Mouse (Mus musculus): Measurements from ENCODE around the gene Atp6v0a4. TPM values are rescaled to one million over a fixed set of nuclear protein-coding genes. Genes with fewer than 3 reads are reported as not detected.

Gene Atp6v0a4
- polyA plus RNA-seq, 1 experiment from 2014 or later = 0.22 TPM

DNA sequence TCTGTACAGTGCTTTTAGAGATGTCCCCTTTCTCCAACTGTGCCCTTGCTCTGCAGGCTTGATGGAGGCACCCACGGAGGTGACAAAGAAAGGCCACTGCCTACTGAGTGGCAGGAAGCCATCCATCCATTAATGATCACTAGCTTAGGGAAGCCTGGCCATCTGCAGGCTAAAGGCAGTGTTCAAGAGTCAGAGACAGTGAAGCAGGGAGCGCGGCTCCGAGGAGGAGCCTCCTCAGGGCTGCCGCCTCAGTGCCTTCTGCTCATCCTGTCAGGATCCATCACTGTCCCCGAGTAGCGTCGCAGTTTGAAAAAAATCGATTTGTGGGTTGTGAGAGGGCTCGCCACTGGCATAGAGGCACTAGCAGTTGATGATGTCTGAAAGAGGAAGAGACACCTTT is 24.2 kb upstream of the Atp6v0a4 start:
- Histone ChIP-seq H3K9ac (no peak overlapping the region), H3K36me3 (replicated peaks) (no peaks in the 10 kb centered on the region), H3K4me1 (replicated peaks) (peaks cover 6% of the 10 kb centered on the region; the same call in 1 of the 2 replicates), H3K4me3 (replicated peaks) (no peak overlapping the region), H3K27ac (replicated peaks) (no peak overlapping the region), H3K9me3 (replicated peaks) (no peaks in the 10 kb centered on the region), H3K27me3 (no peaks in the 10 kb centered on the region), H3K4me2 (no peak overlapping the region)
- no peak for ATAC-seq (ENCODE audit: insufficient read depth)
- 78% methylated on average over 10 of the region's 10 CpGs for WGBS (ENCODE audit: insufficient replicate concordance)

DNA sequence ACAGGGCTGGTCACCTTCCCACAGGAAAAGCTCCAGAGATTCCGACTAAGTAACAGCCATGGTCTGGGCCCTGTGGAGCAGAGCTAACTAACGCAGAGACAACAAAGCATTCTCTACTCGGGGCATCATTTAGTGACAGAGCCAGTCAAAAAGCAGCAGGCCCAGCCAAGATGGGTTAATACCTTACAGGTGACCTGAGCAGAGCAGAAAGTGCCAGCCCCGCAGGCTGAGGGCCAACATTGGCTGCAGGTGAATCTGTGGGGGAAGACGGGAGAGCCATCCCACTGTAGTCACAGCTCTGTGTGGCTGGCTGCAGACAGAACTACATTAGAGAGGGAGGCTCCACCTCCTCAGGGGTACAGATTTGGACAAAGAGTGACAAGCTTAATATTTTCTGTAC is 22.9 kb upstream of the Atp6v0a4 start:
- H3K4me1 ChIP-seq (replicated peaks) = peaks cover 4% of the 10 kb centered on the region; the same call in 1 of the 2 replicates
- no peaks in the 10 kb centered on the region for H3K27me3 ChIP-seq
- no peaks in the 10 kb centered on the region for H3K9me3 ChIP-seq (replicated peaks)
- no peak overlapping the region for H3K27ac ChIP-seq (replicated peaks)
- no peak overlapping the region for H3K9ac ChIP-seq
- no peak overlapping the region for H3K4me2 ChIP-seq
- ATAC-seq (ENCODE audit: insufficient read depth) = no peak
- H3K36me3 ChIP-seq (replicated peaks) = no peaks in the 10 kb centered on the region
- WGBS (ENCODE audit: insufficient replicate concordance) = 71% methylated on average over 5 of the region's 5 CpGs
- H3K4me3 ChIP-seq (replicated peaks) = no peak overlapping the region

DNA sequence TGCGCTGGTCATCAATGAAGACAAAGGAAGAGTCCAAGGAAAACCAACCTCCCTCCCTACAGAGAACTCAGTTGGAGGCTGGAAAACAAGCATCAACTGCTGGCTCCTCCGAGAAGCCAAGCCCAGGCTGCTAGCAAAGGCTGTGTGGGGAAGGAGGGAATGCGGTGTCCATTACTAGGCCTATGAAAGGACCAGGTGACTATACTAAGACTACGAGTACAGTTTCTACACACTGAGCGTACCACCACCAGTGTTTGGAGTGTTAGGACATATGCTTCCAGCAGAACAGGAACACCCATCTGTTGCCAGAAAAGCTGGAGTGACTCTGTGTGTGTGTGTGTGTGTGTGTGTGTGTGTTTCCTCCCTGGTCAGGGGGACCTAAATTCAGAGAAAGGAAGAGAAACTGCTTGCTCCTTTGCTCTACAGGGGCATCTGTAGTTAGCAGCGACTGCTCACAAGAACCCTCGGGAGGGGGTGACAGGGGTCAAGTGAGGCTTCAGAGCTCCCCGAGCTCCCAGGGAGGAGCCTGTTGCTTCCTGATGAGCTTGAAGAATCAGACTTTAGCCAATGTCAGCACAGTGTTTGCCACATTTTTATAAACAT is 21.2 kb upstream of the Atp6v0a4 start:
- H3K36me3 ChIP-seq (replicated peaks) = no peaks in the 10 kb centered on the region
- no peaks in the 10 kb centered on the region for H3K4me1 ChIP-seq (replicated peaks)
- no peak for ATAC-seq (ENCODE audit: insufficient read depth)
- no peak overlapping the region for H3K9ac ChIP-seq
- no peaks in the 10 kb centered on the region for H3K27me3 ChIP-seq
- no peak overlapping the region for H3K27ac ChIP-seq (replicated peaks)
- H3K4me3 ChIP-seq (replicated peaks) = no peak overlapping the region
- H3K9me3 ChIP-seq (replicated peaks) = no peaks in the 10 kb centered on the region
- no peak overlapping the region for H3K4me2 ChIP-seq
- 66% methylated on average over 8 of the region's 8 CpGs for WGBS (ENCODE audit: insufficient replicate concordance)

DNA sequence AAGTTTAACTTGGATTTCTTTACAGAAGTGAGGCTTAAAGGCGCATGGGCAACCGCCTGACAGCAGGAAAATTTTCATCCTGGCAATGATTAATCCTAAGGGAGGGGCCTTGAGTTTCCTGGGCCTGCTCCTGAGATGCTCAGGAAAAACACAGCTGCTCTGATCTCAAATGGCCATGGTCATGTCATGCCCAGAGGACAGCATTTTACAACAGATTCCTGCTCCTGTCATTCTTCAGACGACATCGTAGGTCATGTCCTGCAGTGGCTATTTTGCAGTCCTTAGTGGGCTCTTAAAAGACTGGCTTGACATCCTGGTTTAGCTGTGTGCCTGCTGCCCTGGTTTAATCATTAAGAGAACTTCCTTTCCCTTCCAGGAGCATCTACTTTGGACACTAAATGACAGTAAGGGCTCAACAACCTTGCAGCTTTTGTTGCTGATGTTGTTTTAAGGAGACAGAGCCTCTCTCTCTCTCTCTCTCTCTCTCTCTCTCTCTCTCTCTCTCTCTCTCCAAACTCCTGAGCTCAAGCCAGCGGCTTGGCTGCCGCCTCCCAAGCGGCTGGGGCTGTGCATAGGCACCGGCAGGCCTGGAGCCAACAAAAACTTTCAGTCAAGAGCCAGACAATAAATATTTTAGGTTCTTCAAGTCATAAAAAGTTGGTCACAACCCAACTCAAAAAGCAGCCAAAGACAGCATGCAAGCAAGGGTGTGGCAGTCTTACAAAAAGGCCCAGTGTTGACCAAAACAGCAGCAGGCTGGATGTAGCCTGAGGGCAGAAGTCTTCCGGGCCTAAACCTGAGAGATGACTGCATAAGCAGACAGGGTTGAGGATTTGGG is 20.0 kb upstream of the Atp6v0a4 start:
- Histone ChIP-seq H3K9me3 (replicated peaks) (no peaks in the 10 kb centered on the region), H3K27me3 (no peaks in the 10 kb centered on the region), H3K4me1 (replicated peaks) (no peaks in the 10 kb centered on the region), H3K9ac (no peak overlapping the region), H3K4me3 (replicated peaks) (no peak overlapping the region), H3K4me2 (no peak overlapping the region), H3K36me3 (replicated peaks) (no peaks in the 10 kb centered on the region), H3K27ac (replicated peaks) (0 out of 2 replicates have a peak overlapping the region, but pooled peaks have one; percentile 9)
- no peak for ATAC-seq (ENCODE audit: insufficient read depth)
- WGBS (ENCODE audit: insufficient replicate concordance) = 53% methylated on average over 9 of the region's 9 CpGs

DNA sequence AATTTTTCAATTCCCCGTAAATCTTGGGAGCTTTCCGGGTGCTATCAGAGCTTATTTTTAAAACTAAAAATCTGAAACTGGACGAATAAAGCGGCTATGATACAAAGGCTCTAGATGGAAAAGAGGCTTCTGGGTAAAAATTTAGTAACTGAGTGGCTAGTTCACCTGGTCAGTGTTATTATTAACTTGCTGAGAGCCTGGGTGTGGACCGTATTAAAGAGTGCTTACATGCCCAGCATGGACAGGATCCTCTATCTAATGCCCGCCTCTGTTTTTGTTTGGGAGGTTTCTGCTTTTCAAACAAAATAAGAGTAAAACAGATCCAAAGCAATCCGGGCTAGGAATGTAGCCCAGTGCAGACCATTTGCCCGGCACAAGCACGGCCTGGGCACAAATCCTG is 16.0 kb upstream of the Atp6v0a4 start:
- H3K4me3 ChIP-seq (replicated peaks) = no peak overlapping the region
- H3K9ac ChIP-seq = no peak overlapping the region
- no peaks in the 10 kb centered on the region for H3K4me1 ChIP-seq (replicated peaks)
- no peak overlapping the region for H3K4me2 ChIP-seq
- 73% methylated on average over 9 of the region's 9 CpGs for WGBS (ENCODE audit: insufficient replicate concordance)
- H3K27ac ChIP-seq (replicated peaks) = no peak overlapping the region
- H3K36me3 ChIP-seq (replicated peaks) = no peaks in the 10 kb centered on the region
- H3K27me3 ChIP-seq = no peaks in the 10 kb centered on the region
- no peaks in the 10 kb centered on the region for H3K9me3 ChIP-seq (replicated peaks)
- no peak for ATAC-seq (ENCODE audit: insufficient read depth)

DNA sequence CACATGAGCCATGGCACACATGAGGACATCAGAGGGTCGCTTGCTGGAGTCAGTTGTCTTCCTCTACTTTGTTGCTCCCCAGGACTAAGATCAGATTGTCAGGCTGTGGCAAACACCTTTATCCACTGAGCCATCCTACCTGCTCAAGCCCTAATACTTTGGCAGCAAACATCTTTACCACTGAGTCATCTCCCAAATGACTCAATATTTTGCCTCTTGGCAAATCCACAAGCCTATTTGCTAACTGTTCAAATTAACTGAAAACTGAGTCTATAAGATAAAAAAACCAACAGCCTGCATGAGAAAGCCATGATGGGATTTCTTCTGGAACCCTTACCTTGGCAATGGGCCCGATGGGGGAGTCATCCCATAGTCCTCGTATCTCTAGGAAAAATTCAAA is 14.7 kb upstream of the Atp6v0a4 start:
- ATAC-seq (ENCODE audit: insufficient read depth) = no peak
- Histone ChIP-seq H3K27me3 (no peaks in the 10 kb centered on the region), H3K9ac (no peak overlapping the region), H3K9me3 (replicated peaks) (no peaks in the 10 kb centered on the region), H3K4me1 (replicated peaks) (no peaks in the 10 kb centered on the region), H3K4me3 (replicated peaks) (no peak overlapping the region), H3K4me2 (no peak overlapping the region), H3K36me3 (replicated peaks) (no peaks in the 10 kb centered on the region), H3K27ac (replicated peaks) (no peak overlapping the region)
- 63% methylated on average over 3 of the region's 3 CpGs for WGBS (ENCODE audit: insufficient replicate concordance)

DNA sequence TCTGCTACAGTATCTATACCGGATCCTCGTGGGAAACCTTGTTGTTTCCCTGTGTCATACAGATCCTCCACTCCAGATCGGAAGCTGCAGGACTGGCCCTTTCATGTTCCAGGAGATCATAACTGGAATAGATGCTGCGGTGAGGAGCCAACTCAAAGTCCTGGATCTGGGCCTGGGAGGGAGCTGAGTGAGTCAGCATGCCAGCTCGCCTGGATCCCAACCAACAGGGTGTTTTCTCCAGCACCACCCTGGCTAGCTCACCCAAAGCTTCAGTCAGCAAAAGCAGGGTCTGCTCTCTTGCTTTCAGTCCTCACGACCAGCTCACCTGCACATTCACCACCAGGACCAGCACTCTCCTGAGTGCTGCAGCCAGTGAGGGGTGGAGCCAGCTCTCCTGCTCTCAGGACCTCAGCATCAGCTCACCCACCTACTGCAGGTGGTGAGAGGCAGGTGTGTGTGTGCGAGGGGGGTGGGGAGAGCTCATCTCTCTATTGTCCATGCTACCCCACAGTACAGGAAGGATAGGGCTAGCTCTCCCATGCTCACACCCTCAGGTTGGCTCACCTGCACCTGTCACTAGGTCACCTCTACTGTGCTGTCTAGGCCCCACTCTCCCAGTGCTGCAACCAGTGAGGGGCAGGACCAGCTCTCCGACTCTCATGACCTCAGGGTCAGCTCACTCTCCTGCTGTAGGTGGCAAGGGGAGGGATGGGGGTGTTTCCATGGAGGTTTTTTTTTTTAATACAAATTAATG is 10.6 kb upstream of the Atp6v0a4 start:
- ATAC-seq (ENCODE audit: insufficient read depth) = no peak

DNA sequence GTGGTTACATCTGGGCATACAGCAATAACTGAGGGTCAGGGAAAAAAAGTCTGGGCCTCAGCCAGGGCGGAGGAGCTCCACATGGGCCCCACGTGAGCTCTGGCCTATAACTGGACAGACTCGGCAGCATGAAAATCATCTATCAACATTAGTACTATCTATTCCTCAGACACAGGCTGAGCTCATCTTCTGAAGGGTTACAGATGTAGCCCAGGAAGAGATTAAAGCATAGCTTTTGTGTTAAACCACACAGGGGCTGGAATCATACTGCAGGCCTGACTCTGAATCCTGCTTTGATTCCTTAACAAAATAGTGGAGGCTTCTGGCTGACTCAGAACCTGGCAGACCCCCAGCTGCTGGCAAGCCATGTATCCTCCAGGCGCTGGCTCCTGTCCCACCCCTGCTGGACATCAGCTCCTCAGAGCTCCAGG is 7.4 kb upstream of the Atp6v0a4 start:
- H3K4me2 ChIP-seq = no peak overlapping the region
- H3K4me1 ChIP-seq (replicated peaks) = no peaks in the 10 kb centered on the region
- H3K27ac ChIP-seq (replicated peaks) = no peak overlapping the region
- no peaks in the 10 kb centered on the region for H3K36me3 ChIP-seq (replicated peaks)
- no peak overlapping the region for H3K9ac ChIP-seq
- ATAC-seq (ENCODE audit: insufficient read depth) = no peak
- 61% methylated on average over 4 of the region's 4 CpGs for WGBS (ENCODE audit: insufficient replicate concordance)
- no peak overlapping the region for H3K4me3 ChIP-seq (replicated peaks)
- H3K9me3 ChIP-seq (replicated peaks) = no peaks in the 10 kb centered on the region
- H3K27me3 ChIP-seq = no peaks in the 10 kb centered on the region

More for the DNA sequence above, 10.6 kb upstream of the Atp6v0a4 start:
- Histone ChIP-seq H3K9me3 (replicated peaks) (no peaks in the 10 kb centered on the region), H3K27me3 (no peaks in the 10 kb centered on the region), H3K9ac (no peak overlapping the region), H3K4me2 (no peak overlapping the region), H3K36me3 (replicated peaks) (no peaks in the 10 kb centered on the region), H3K27ac (replicated peaks) (no peak overlapping the region), H3K4me3 (replicated peaks) (no peak overlapping the region), H3K4me1 (replicated peaks) (no peaks in the 10 kb centered on the region)
- WGBS (ENCODE audit: insufficient replicate concordance) = 68% methylated on average over 8 of the region's 8 CpGs

DNA sequence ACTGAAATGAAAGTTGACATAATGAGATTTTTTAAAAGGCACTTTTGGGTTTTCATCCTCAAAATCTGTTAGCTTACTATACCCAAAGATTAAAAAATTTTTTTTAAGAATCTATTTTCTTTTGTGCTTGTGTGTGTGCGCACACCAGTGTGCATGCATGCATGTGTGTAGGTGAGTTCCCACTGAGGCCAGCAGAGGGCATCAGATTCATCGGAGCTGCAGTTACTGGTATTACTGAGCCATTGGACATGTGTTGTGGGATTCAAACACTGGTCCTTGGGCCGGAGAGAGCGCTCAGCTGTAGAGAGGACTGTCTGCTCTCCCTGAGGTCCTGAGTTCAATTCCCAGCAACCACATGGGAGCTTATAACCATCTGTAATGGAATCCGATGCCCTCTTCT is 5.5 kb upstream of the Atp6v0a4 start:
- no peak overlapping the region for H3K27ac ChIP-seq (replicated peaks)
- no peaks in the 10 kb centered on the region for H3K9me3 ChIP-seq (replicated peaks)
- no peaks in the 10 kb centered on the region for H3K36me3 ChIP-seq (replicated peaks)
- H3K4me1 ChIP-seq (replicated peaks) = no peaks in the 10 kb centered on the region
- H3K9ac ChIP-seq = no peak overlapping the region
- no peaks in the 10 kb centered on the region for H3K27me3 ChIP-seq
- WGBS (ENCODE audit: insufficient replicate concordance) = 81% methylated on average over 5 of the region's 5 CpGs
- H3K4me3 ChIP-seq (replicated peaks) = no peak overlapping the region
- ATAC-seq (ENCODE audit: insufficient read depth) = no peak
- H3K4me2 ChIP-seq = no peak overlapping the region

DNA sequence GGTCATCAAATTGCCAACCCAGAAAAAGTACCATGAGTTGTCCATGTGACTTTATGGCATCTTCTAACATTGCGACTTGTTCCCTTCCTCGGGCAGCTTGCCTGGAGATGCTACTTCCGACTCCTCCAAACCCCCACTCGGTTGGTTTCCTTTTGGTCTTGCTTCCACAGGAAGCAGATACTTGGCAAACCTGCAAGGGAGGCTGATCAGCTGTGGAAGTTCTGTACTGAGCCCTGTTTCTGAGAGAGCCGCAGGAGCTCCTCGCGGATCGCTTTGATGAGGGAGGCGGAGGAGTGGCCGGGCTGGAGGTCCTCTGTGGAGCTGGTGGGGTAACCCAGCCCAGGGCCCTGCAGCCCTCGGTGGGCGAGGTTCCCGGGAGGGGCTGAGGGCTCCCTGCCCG is 3.7 kb upstream of the Atp6v0a4 start:
- WGBS (ENCODE audit: insufficient replicate concordance) = 80% methylated on average over 14 of the region's 14 CpGs
- Histone ChIP-seq H3K4me3 (replicated peaks) (no peak overlapping the region), H3K9ac (no peak overlapping the region)

DNA sequence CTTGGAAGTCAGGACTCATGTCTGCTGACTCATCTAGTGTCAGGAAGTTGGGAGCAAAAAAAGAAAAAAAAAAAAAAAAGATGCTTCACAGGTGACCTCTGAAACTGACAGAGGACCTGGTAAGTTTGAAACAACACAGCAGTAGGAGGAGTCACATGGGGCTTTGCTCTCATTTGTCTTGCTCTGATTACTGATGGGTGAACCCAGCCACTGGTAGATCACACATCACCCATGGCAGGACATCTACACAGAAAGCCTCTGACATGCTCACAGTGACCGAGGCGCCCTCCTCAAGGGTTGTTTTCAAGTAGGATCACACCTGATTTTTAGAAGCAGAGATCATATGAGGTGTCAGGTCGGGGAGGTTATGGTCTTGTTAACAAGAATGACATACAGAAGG is 1.1 kb upstream of the Atp6v0a4 start:
- 65% methylated on average over 3 of the region's 3 CpGs for WGBS (ENCODE audit: insufficient replicate concordance)
- no peak overlapping the region for H3K9ac ChIP-seq
- no peaks in the 10 kb centered on the region for H3K36me3 ChIP-seq (replicated peaks)
- no peak for ATAC-seq (ENCODE audit: insufficient read depth)
- H3K4me1 ChIP-seq (replicated peaks) = no peaks in the 10 kb centered on the region; the same call in 1 of the 2 replicates
- no peak overlapping the region for H3K4me2 ChIP-seq
- H3K9me3 ChIP-seq (replicated peaks) = no peaks in the 10 kb centered on the region
- H3K27me3 ChIP-seq = no peaks in the 10 kb centered on the region
- no peak overlapping the region for H3K4me3 ChIP-seq (replicated peaks)
- no peak overlapping the region for H3K27ac ChIP-seq (replicated peaks)

More for the DNA sequence above, 3.7 kb upstream of the Atp6v0a4 start:
- Histone ChIP-seq H3K27ac (replicated peaks) (no peak overlapping the region), H3K36me3 (replicated peaks) (no peaks in the 10 kb centered on the region), H3K4me1 (replicated peaks) (no peaks in the 10 kb centered on the region; the same call in 1 of the 2 replicates), H3K9me3 (replicated peaks) (no peaks in the 10 kb centered on the region), H3K4me2 (no peak overlapping the region), H3K27me3 (no peaks in the 10 kb centered on the region)
- no peak for ATAC-seq (ENCODE audit: insufficient read depth)
